Mouse (Mus musculus): Measurements from ENCODE around the gene Arl5c. TPM values are rescaled to one million over a fixed set of nuclear protein-coding genes. Genes with fewer than 3 reads are reported as not detected.
A peak's percentile ranks its signal among the peaks of the same experiment; 100 is the strongest.

Gene Arl5c
- polyA plus RNA-seq, 1 experiment: 47.3 TPM

DNA sequence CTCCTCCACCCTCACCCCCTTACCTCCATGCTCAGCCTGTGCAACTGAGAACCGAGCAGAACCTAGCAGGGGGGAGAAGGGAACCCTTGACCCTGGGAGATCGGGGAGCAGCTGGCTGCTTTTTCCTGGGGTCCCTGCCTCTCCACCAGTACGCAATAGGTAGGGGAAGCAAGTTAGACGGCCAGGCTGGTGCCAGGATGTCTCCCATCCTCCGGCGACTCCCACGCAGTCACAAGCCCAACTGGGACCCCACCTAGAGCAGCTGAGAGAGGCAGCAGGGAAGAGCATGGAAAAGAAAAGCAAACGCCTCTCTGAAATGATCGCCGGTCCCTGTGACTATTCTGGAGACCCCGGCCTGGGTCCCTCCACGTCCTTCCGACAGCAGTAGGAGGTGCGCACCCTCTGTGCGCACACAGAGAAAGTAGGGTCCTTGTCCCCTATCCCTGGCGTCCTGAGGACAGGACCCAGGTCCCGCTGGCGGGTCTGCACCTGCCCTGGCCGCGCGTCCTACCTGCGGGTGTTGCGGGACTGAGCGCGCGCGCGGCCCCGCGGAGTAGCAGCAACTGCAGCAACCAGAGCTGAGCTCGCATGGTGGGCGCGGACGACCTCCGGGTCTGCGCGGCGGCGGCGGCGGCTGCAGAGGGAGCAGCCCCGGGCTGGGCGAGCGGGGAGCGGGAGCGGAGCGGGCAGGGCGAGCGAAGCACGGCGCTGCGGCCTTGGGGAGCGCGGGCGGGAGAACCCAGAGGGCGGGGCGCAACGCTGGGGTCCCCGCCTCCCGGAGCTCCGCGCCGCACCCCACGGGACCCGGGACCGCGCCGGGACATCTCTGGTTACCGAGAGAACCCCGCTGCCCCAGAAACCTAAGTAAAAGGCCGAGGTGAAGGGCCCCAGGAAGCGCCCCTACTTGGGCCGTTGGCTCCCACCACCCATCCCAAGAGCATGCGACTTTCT, 10.0 kb downstream of the Arl5c start, which contains the start of gene Plxdc1:
Gene Plxdc1 (minus strand): TSS at position 718 of the 951 bp plus-strand sequence.
- 3% methylated on average over 74 of the region's 74 CpGs for WGBS
- Histone ChIP-seq H3K4me3 (replicated peaks; ENCODE audit: control insufficient read depth, low read depth, low read length) (peak within 1 kb of the TSS; percentile 56), H3K4me1 (ENCODE audit: control insufficient read depth, insufficient read depth, low read length) (peaks cover 2% of the 10 kb centered on the region; the same call in 1 of the 2 replicates)

DNA sequence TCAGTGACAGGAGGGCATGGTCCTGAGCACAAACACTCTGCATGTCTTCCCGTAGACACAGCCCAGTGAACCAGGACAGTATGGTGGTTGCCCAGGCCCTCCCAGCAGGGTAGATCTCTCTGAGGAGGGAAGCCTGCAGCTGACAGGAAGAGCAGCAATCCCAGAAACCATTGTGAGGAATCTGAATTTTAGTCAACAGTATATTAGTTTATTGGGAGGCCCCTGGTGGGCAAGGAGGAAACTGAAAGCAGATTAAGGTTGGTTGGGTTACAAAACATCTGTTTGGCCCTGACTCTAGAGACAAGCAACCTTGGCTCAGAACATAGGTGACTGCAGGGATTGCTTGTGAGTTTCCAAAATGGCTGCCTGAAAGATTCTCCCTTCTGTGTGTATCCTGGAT, 12.0 kb downstream of the Arl5c start:
- Histone ChIP-seq H3K4me3 (replicated peaks; ENCODE audit: control insufficient read depth, low read depth, low read length) (no peak overlapping the region), H3K4me1 (ENCODE audit: control insufficient read depth, insufficient read depth, low read length) (peaks cover 2% of the 10 kb centered on the region; the same call in 1 of the 2 replicates), H3K27ac (ENCODE audit: control insufficient read depth, insufficient read depth, low read depth, low read length, poor library complexity) (no peak overlapping the region)
- 50% methylated on average over 1 of the region's 1 CpGs for WGBS
- TF ChIP-seq CTCF (IDR thresholded peaks at IDR 0.05; ENCODE audit: control insufficient read depth, insufficient read depth, low read length) (no peak), POLR2A (IDR thresholded peaks at IDR 0.05; ENCODE audit: borderline replicate concordance, control insufficient read depth, low read depth, low read length) (no peak)

More for the DNA sequence above, 10.0 kb downstream of the Arl5c start, which contains the start of gene Plxdc1:
- TF ChIP-seq POLR2A (IDR thresholded peaks at IDR 0.05; ENCODE audit: borderline replicate concordance, control insufficient read depth, low read depth, low read length): no peak; the same call in 1 of the 2 replicates
- no peak for TF ChIP-seq CTCF (IDR thresholded peaks at IDR 0.05; ENCODE audit: control insufficient read depth, insufficient read depth, low read length)
- H3K27ac ChIP-seq (ENCODE audit: control insufficient read depth, insufficient read depth, low read depth, low read length, poor library complexity): peak within 1 kb of the TSS; percentile 80; the same call in 1 of the 2 replicates

DNA sequence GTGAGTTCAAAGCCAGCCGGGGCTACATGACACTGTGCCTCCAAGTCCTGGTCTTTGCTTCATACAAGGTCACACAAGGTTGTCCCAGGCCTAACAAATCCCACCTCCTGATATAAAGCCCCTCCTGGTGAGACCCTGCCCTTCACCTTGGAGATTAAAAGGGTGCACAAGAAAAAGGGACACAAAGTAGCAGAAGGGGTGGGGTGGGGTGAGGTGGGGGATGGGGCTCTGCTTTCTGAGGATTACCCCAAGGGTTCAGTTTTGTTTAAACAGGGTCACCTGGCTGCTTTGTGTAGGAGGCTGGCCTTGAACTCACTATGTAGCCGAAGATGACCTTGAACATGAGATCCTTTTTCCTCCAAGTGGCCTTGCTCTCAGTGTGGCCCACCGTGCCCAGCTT, 12.5 kb downstream of the Arl5c start:
- H3K27ac ChIP-seq (ENCODE audit: control insufficient read depth, insufficient read depth, low read depth, low read length, poor library complexity): no peak overlapping the region
- peaks cover 3% of the 10 kb centered on the region; the same call in 1 of the 2 replicates for H3K4me1 ChIP-seq (ENCODE audit: control insufficient read depth, insufficient read depth, low read length)
- WGBS: 77% methylated on average over 3 of the region's 3 CpGs
- no peak for TF ChIP-seq CTCF (IDR thresholded peaks at IDR 0.05; ENCODE audit: control insufficient read depth, insufficient read depth, low read length)
- no peak for TF ChIP-seq POLR2A (IDR thresholded peaks at IDR 0.05; ENCODE audit: borderline replicate concordance, control insufficient read depth, low read depth, low read length)
- H3K4me3 ChIP-seq (replicated peaks; ENCODE audit: control insufficient read depth, low read depth, low read length): no peak overlapping the region

DNA sequence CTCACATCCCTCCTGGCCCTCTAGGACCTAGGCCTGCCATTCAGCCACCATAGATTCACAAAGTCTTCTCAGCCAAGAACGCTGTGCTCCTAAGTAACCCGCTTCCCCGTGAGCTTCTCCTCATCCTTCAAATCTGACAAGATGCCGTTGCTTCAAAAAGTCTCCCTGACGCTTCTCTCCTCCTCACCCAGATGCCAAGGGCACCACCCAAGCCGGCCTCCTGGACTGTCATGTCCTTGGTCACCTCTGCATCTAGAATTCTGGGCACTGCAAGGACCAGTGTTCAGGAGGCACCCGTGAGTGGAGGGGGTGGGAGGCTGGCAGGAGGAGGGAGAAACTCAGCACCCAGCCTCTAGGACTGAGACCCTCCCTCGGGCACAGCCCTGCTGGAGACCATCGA, 13.3 kb downstream of the Arl5c start:
- 89% methylated on average over 9 of the region's 9 CpGs for WGBS
- TF ChIP-seq CTCF (IDR thresholded peaks at IDR 0.05; ENCODE audit: control insufficient read depth, insufficient read depth, low read length): no peak
- TF ChIP-seq POLR2A (IDR thresholded peaks at IDR 0.05; ENCODE audit: borderline replicate concordance, control insufficient read depth, low read depth, low read length): no peak

DNA sequence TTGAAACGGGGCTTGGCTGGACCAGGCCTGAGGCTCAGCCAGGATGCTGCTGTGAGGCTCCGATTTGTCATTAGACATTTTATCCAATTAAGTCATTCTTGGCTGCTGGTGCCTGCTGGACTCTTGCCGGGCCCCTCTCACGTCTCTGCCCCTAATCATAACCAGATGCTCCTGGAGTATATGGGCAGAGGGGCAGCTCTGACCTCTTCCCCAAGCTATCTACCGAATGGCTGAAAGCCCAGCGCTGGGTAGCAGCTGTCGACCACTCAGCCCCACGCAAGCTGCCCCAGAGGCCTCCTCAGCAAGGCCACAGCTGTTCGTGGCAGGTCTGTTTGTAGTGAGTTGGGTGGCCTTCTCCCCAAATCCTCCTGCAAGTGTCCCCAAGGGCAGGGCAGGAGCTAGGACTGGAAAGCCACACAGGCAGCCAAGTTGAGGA, 15.4 kb downstream of the Arl5c start:
- WGBS: 79% methylated on average over 9 of the region's 9 CpGs
- TF ChIP-seq POLR2A (IDR thresholded peaks at IDR 0.05; ENCODE audit: borderline replicate concordance, control insufficient read depth, low read depth, low read length) (no peak), CTCF (IDR thresholded peaks at IDR 0.05; ENCODE audit: control insufficient read depth, insufficient read depth, low read length) (no peak)
- peaks cover 3% of the 10 kb centered on the region; the same call in 1 of the 2 replicates for H3K4me1 ChIP-seq (ENCODE audit: control insufficient read depth, insufficient read depth, low read length)
- H3K4me3 ChIP-seq (replicated peaks; ENCODE audit: control insufficient read depth, low read depth, low read length): no peak overlapping the region
- no peak overlapping the region for H3K27ac ChIP-seq (ENCODE audit: control insufficient read depth, insufficient read depth, low read depth, low read length, poor library complexity)

More for the DNA sequence above, 13.3 kb downstream of the Arl5c start:
- peaks cover 3% of the 10 kb centered on the region; the same call in 1 of the 2 replicates for H3K4me1 ChIP-seq (ENCODE audit: control insufficient read depth, insufficient read depth, low read length)
- H3K4me3 ChIP-seq (replicated peaks; ENCODE audit: control insufficient read depth, low read depth, low read length): no peak overlapping the region
- no peak overlapping the region for H3K27ac ChIP-seq (ENCODE audit: control insufficient read depth, insufficient read depth, low read depth, low read length, poor library complexity)

DNA sequence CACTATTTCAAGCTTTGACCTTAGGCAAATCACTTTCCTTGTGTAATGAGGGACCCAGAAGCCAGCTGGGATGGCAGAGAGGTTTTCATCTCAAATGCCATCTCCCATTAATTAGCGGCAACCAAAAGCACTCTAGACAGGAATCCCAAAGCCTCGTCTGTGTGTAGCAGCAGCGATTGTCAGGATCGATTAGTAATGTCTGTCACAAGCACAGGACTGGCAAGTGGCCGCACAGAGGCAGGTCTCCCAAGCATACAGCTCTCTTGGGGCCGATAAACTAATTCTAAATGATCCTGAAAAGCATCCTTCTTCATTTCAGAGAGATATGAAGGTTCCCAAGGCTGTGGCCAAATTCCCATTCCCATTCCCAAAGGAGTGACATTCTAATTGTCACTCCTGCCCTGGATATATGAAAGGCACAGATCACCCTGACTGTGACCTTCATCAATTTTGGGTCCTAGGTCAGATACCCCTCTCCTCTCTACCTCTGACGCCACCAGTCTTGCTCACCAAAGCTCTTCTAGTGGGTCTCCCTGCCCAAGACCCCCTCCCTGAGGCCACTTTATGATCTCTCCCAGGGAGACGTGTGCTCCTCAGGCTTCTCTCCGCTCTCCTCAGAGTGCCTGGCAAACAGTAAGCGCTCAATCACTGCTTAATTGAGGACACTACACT, 16.0 kb downstream of the Arl5c start:
- no peak overlapping the region for H3K27ac ChIP-seq (ENCODE audit: control insufficient read depth, insufficient read depth, low read depth, low read length, poor library complexity)
- no peak overlapping the region for H3K4me3 ChIP-seq (replicated peaks; ENCODE audit: control insufficient read depth, low read depth, low read length)
- WGBS: 76% methylated on average over 10 of the region's 10 CpGs
- TF ChIP-seq CTCF (IDR thresholded peaks at IDR 0.05; ENCODE audit: control insufficient read depth, insufficient read depth, low read length): no peak
- no peak for TF ChIP-seq POLR2A (IDR thresholded peaks at IDR 0.05; ENCODE audit: borderline replicate concordance, control insufficient read depth, low read depth, low read length)
- H3K4me1 ChIP-seq (ENCODE audit: control insufficient read depth, insufficient read depth, low read length): 0 out of 2 replicates have a peak, but pooled peaks cover 1% of the 10 kb centered on the region

DNA sequence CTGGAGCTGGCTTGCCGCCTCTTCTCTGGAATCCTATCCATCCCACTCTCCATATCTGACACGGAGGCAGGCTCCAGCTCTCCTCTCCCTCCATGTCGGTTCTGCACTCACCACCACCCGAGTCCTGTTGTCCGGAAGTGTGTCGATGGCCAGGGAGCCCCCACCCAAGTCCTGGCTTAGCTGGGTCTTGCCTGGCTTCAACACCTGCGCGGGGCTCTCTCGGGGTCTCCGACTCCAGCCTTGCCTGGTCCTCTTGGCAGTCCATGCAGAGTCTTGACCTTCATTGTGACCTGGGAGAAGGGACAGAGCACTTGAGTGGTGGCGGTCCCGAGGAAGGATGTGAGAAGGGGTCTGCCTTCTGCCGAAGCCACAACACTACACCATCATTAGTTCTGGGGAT, 17.6 kb downstream of the Arl5c start:
- H3K27ac ChIP-seq (ENCODE audit: control insufficient read depth, insufficient read depth, low read depth, low read length, poor library complexity): no peak overlapping the region
- no peak overlapping the region for H3K4me3 ChIP-seq (replicated peaks; ENCODE audit: control insufficient read depth, low read depth, low read length)
- no peak for TF ChIP-seq CTCF (IDR thresholded peaks at IDR 0.05; ENCODE audit: control insufficient read depth, insufficient read depth, low read length)
- TF ChIP-seq POLR2A (IDR thresholded peaks at IDR 0.05; ENCODE audit: borderline replicate concordance, control insufficient read depth, low read depth, low read length): no peak
- 0 out of 2 replicates have a peak, but pooled peaks cover 1% of the 10 kb centered on the region for H3K4me1 ChIP-seq (ENCODE audit: control insufficient read depth, insufficient read depth, low read length)
- WGBS: 87% methylated on average over 13 of the region's 13 CpGs

DNA sequence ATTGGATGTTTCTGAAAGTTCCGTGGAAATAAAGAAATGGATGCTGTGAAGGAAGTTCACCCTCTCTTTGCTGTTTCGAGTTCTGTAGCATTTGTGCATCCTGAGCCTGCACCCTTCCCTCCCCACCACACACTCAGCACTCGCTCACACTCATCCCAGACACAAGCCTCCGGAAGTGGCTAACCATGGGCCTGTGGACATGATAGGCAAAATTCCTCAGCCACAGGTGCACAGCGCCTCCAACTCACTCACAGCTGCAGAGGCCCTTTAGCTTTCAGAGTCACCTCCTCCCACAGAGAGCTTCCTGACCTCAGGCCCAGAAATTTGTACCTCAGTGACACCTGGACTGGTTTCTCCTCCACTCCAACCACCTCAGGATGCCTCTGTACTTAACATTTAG, 18.2 kb downstream of the Arl5c start:
- TF ChIP-seq POLR2A (IDR thresholded peaks at IDR 0.05; ENCODE audit: borderline replicate concordance, control insufficient read depth, low read depth, low read length): no peak
- no peak for TF ChIP-seq CTCF (IDR thresholded peaks at IDR 0.05; ENCODE audit: control insufficient read depth, insufficient read depth, low read length)
- WGBS: 60% methylated on average over 5 of the region's 5 CpGs

More for the DNA sequence above, 18.2 kb downstream of the Arl5c start:
- Histone ChIP-seq H3K4me3 (replicated peaks; ENCODE audit: control insufficient read depth, low read depth, low read length) (no peak overlapping the region), H3K4me1 (ENCODE audit: control insufficient read depth, insufficient read depth, low read length) (0 out of 2 replicates have a peak, but pooled peaks cover 1% of the 10 kb centered on the region), H3K27ac (ENCODE audit: control insufficient read depth, insufficient read depth, low read depth, low read length, poor library complexity) (no peak overlapping the region)

Measured in bone marrow, adult 2 months (tissue).